Mouse (Mus musculus): ENCODE data around the gene Cnot6. TPM values are rescaled to one million over a fixed set of nuclear protein-coding genes. Genes with fewer than 3 reads are reported as not detected.

Cnot6 gene
- 3.2 and 4.3 TPM in 2 replicates for polyA plus RNA-seq (2021; fragmentation: Nextera tagmentation)
- long read RNA-seq, experiment 1, full-length matches to known transcripts = 5 of 29 reads
- long read RNA-seq, experiment 1, partial matches to known transcripts = 5 of 29 reads
- long read RNA-seq, experiment 1, other reads (novel, unspliced or antisense) = 19 of 29 reads
- long read RNA-seq, experiment 2, partial matches to known transcripts = 4 of 15 reads
- long read RNA-seq, experiment 2, other reads (novel, unspliced or antisense) = 11 of 15 reads

GRCm38 (mm10) chr11:49712555-49713335 is at the start of gene Cnot6:
Gene Cnot6, minus strand, starts transcription at chr11:49712723.

DNA sequence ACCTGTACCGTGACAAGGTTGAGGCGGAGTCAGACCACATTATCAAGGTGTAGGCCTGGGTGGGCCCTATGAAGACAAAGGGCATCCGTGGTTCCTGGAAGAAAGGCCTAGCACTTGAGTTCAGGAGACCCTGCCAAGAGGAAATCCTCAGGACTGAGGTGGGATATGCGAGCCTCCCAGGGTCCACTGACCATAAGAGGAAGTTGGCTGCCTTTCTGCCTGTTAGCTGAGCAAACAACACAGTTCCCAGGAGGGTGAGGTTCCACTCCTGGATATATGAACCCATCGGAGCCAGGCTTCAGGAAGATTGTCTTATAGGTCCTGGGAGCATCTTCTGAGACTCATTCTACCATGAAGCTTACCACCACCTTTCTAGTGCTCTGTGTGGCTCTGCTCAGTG is 49.2 kb downstream of the Cnot6 start, which contains the start of gene Scgb3a1:
Scgb3a1 (plus strand) TSS at position 301 of the 400 bp plus-strand sequence.

Other genes with a start within 250 kb of the Cnot6 start
- gene Olfr1386, start 247.7 kb downstream of the Cnot6 start, polyA plus RNA-seq (2021; fragmentation: Nextera tagmentation) = not detected in 2 replicates
- gene Olfr1385, start 223.7 kb downstream of the Cnot6 start, polyA plus RNA-seq (2021; fragmentation: Nextera tagmentation) = not detected in 2 replicates
- not detected in 2 replicates for gene Olfr1384, start 206.0 kb downstream of the Cnot6 start, polyA plus RNA-seq (2021; fragmentation: Nextera tagmentation)
- gene Olfr1383, start 193.1 kb downstream of the Cnot6 start, polyA plus RNA-seq (2021; fragmentation: Nextera tagmentation) = not detected in 2 replicates
- not detected in 2 replicates for gene Olfr1382, start 184.5 kb downstream of the Cnot6 start, polyA plus RNA-seq (2021; fragmentation: Nextera tagmentation)
- not detected in 2 replicates for gene Olfr1381, start 169.3 kb downstream of the Cnot6 start, polyA plus RNA-seq (2021; fragmentation: Nextera tagmentation)
- gene Olfr1380, start 155.8 kb downstream of the Cnot6 start, polyA plus RNA-seq (2021; fragmentation: Nextera tagmentation) = not detected in 2 replicates
- gene Flt4, start 103.5 kb downstream of the Cnot6 start, polyA plus RNA-seq (2021; fragmentation: Nextera tagmentation) = 0.40 and 0.74 TPM in 2 replicates
- gene Scgb3a1, start 49.1 kb downstream of the Cnot6 start, polyA plus RNA-seq (2021; fragmentation: Nextera tagmentation) = 0.49 TPM in 1 of 2 replicates, not detected in the other
- gene Gfpt2, start 81.5 kb upstream of the Cnot6 start, polyA plus RNA-seq (2021; fragmentation: Nextera tagmentation) = 4.6 and 5.5 TPM in 2 replicates
- gene Mapk9, start 134.0 kb upstream of the Cnot6 start, polyA plus RNA-seq (2021; fragmentation: Nextera tagmentation) = 64.9 and 154 TPM in 2 replicates
- 18.5 and 43.8 TPM in 2 replicates for gene Rasgef1c, start 189.1 kb upstream of the Cnot6 start, polyA plus RNA-seq (2021; fragmentation: Nextera tagmentation)

Data from left cerebral cortex, adult 6 months (tissue).